ENCODE assay signal across 9 mouse cellular contexts in the genomic region with DNA sequence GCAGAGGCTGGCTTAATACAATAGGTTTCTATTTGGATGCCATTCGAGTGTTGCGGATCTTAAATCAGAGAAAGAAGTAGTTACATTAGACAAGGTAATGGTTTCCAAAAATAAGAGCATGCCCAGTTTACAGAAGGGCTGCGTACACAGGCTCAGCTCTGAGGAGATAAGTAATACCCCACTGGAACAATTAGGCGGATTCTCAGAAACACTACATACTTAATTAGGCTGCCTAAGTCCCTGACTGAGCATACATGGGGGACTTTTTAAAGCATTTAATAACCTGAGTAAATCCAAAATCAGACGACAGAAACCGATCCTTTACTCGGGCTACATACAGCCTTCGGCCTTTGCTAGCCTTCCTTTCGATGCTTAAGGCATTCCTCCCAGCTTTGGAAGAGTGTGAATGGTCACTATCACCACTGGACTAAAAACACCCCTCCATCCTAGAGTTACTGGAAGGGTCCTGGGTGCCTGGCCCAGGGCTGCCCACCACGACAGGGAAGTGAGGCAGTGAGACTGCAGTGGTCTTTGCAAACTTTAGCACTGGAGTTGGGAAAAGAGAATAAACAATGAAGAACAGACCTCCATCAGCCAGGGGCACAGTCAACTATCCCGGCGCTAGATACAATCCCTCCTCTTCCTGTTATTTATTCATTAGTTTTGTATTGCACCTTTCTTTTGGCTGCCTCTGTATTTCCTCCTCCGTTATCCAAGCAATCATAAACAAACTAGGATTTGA. TPM values are rescaled to one million over a fixed set of nuclear protein-coding genes. Genes with fewer than 3 reads are reported as not detected.
DNase-seq lines count a peak whose midpoint lies in the region; ATAC-seq and TF ChIP-seq lines count a peak whose summit lies in the region.
"Had no signal": no experiment of that assay in that cellular context is flagged by ENCODE, and none has a peak within 500 bp of the region (broad histone marks: within the 10 kb centered on the region; RNA-seq: fewer than 3 reads in every experiment).

No protein-coding gene starts in this region.

- H3K36me3 ChIP-seq in heart, embryonic 16.5 days (ENCODE audit: control insufficient read depth, insufficient read depth): no peaks in the 10 kb centered on the region
- no peaks in the 10 kb centered on the region for H3K36me3 ChIP-seq in embryonic facial prominence, embryonic 14.5 days (ENCODE audit: control insufficient read depth, insufficient read depth, low read length)
- no peaks in the 10 kb centered on the region for H3K36me3 ChIP-seq in hindbrain, postnatal 0 days (ENCODE audit: insufficient read depth, low read length)
- H3K36me3 ChIP-seq in neural tube, embryonic 12.5 days: 0 out of 2 replicates have a peak, but pooled peaks cover 3% of the 10 kb centered on the region

- H3K4me3 ChIP-seq in heart, embryonic 16.5 days (ENCODE audit: low read length): peak overlapping the region; percentile 87
- H3K4me3 ChIP-seq in embryonic facial prominence, embryonic 14.5 days (ENCODE audit: low read depth, low read length): peak overlapping the region; percentile 69
- peak overlapping the region; percentile 79 for H3K4me3 ChIP-seq in hindbrain, postnatal 0 days (ENCODE audit: low read length)
- peak overlapping the region; percentile 91 for H3K4me3 ChIP-seq in neural tube, embryonic 12.5 days

- no peak for TF ChIP-seq CTCF in hindbrain, postnatal 0 days (IDR thresholded peaks at IDR 0.05; ENCODE audit: low read depth)

- H3K27me3 ChIP-seq in heart, embryonic 16.5 days (ENCODE audit: control insufficient read depth, insufficient read depth, low read length): no peaks in the 10 kb centered on the region
- H3K27me3 ChIP-seq in embryonic facial prominence, embryonic 14.5 days (replicated peaks; ENCODE audit: control insufficient read depth, insufficient read depth, low read length): no peaks in the 10 kb centered on the region; the same call in none of the 2 replicates
- no peaks in the 10 kb centered on the region for H3K27me3 ChIP-seq in hindbrain, postnatal 0 days (ENCODE audit: insufficient read depth, low read length)
- no peaks in the 10 kb centered on the region for H3K27me3 ChIP-seq in neural tube, embryonic 12.5 days (replicated peaks)

- no peaks in the 10 kb centered on the region for H3K9me3 ChIP-seq in heart, embryonic 16.5 days (replicated peaks; ENCODE audit: control insufficient read depth, low read length)
- H3K9me3 ChIP-seq in embryonic facial prominence, embryonic 14.5 days (ENCODE audit: control insufficient read depth, low read length): no peaks in the 10 kb centered on the region
- no peaks in the 10 kb centered on the region for H3K9me3 ChIP-seq in hindbrain, postnatal 0 days (ENCODE audit: low read length)
- H3K9me3 ChIP-seq in neural tube, embryonic 12.5 days: no peaks in the 10 kb centered on the region

- peak overlapping the region; percentile 85 for H3K4me2 ChIP-seq in heart, embryonic 16.5 days (ENCODE audit: low read depth, low read length)
- H3K4me2 ChIP-seq in embryonic facial prominence, embryonic 14.5 days (ENCODE audit: low read depth, low read length): peak overlapping the region; percentile 90
- H3K4me2 ChIP-seq in hindbrain, postnatal 0 days (ENCODE audit: low read depth, low read length): peak overlapping the region; percentile 75
- peak overlapping the region; percentile 70 for H3K4me2 ChIP-seq in neural tube, embryonic 12.5 days (replicated peaks)

- H3K9ac ChIP-seq in heart, embryonic 16.5 days (ENCODE audit: low read length): peak overlapping the region; percentile 96
- peak overlapping the region; percentile 84 for H3K9ac ChIP-seq in embryonic facial prominence, embryonic 14.5 days (ENCODE audit: low read depth, low read length)
- H3K9ac ChIP-seq in hindbrain, postnatal 0 days (replicated peaks; ENCODE audit: low read length): peak overlapping the region; percentile 90; the same call in 1 of the 2 replicates
- peak overlapping the region; percentile 100 for H3K9ac ChIP-seq in neural tube, embryonic 12.5 days

- DNase-seq in heart, adult 9 months (ENCODE audit: low spot score in 2 of 2): no peak
- no peak for DNase-seq in embryonic facial prominence, embryonic 14.5 days (ENCODE audit: low spot score)
- DNase-seq in hindbrain, postnatal 0 days (ENCODE audit: low spot score): peak; percentile 32
- DNase-seq in cerebellum, adult 9-11 months: no peak
- no peak for DNase-seq in cerebellum, adult 9-10 months
- DNase-seq: adrenal gland, adult 8-10 months had no signal

- 35% methylated on average over 13 of the region's 13 CpGs for WGBS in heart, embryonic 16.5 days
- 37% methylated on average over 13 of the region's 13 CpGs for WGBS in embryonic facial prominence, embryonic 14.5 days
- 11% methylated on average over 13 of the region's 13 CpGs for WGBS in hindbrain, postnatal 0 days
- whole genome bisulfite sequencing in neural tube, embryonic 12.5 days: 15% methylated on average over 13 of the region's 13 CpGs

- no peak for ATAC-seq in heart, embryonic 16.5 days (replicated peaks; ENCODE audit: extremely low read depth, insufficient read depth, low FRiP score)
- no peak for ATAC-seq in embryonic facial prominence, embryonic 14.5 days (ENCODE audit: low read depth)
- no peak for ATAC-seq in hindbrain, postnatal 0 days
- no peak for ATAC-seq in neural tube, embryonic 12.5 days (ENCODE audit: low FRiP score, low read depth)
- ATAC-seq in megakaryocyte, adult 5-6 weeks (ENCODE audit: poor library complexity, severe bottlenecking): no peak

- peaks cover 16% of the 10 kb centered on the region for H3K4me1 ChIP-seq in heart, embryonic 16.5 days (ENCODE audit: control insufficient read depth, insufficient read depth, low read length)
- H3K4me1 ChIP-seq in embryonic facial prominence, embryonic 14.5 days (ENCODE audit: control insufficient read depth, insufficient read depth, low read length): peaks cover 15% of the 10 kb centered on the region; the same call in 1 of the 2 replicates
- no peaks in the 10 kb centered on the region for H3K4me1 ChIP-seq in hindbrain, postnatal 0 days (ENCODE audit: insufficient read depth, low read length)
- H3K4me1 ChIP-seq in neural tube, embryonic 12.5 days: peaks cover 18% of the 10 kb centered on the region; the same call in 1 of the 2 replicates

- peak overlapping the region; percentile 92 for H3K27ac ChIP-seq in heart, embryonic 16.5 days (ENCODE audit: low read length)
- no peak overlapping the region for H3K27ac ChIP-seq in embryonic facial prominence, embryonic 14.5 days (replicated peaks; ENCODE audit: low read depth, low read length)
- peak overlapping the region; percentile 92; the same call in 1 of the 2 replicates for H3K27ac ChIP-seq in hindbrain, postnatal 0 days
- peak overlapping the region; percentile 16 for H3K27ac ChIP-seq in neural tube, embryonic 12.5 days

RNA-seq across cellular contexts. Expression of gene Tox3, which starts 1.8 kb away (rescaled TPM):
- 5.6 and 8.9 TPM in 2 replicates for polyA plus RNA-seq in heart, embryonic 16.5 days (2015; fragmentation: Nextera tagmentation; extraction: Ambion mirVana)
- polyA plus RNA-seq in embryonic facial prominence, embryonic 14.5 days (2014; fragmentation: Nextera tagmentation; extraction: Ambion mirVana): 4.9 and 5.2 TPM in 2 replicates
- total RNA-seq in hindbrain, postnatal 0 days (2014; rRNA removed): 31.4 and 33.1 TPM in 2 replicates
- polyA plus RNA-seq in hindbrain, postnatal 0 days (2015; fragmentation: Nextera tagmentation; extraction: Ambion mirVana): 21.2 and 22.2 TPM in 2 replicates
- 52.4 and 55.7 TPM in 2 replicates for polyA plus RNA-seq in neural tube, embryonic 12.5 days (2016; fragmentation: Nextera tagmentation; extraction: Ambion mirVana)
- total RNA-seq in megakaryocyte, adult 5-6 weeks (2015): 0.80 and 1.4 TPM in 2 replicates
- total RNA-seq in megakaryocyte, adult 5-6 weeks (2017): 0.07 and 0.73 TPM in 2 replicates
